Mouse (Mus musculus): ENCODE measurements around the gene Susd1.

Susd1 gene

GRCm38 (mm10) chr4:59437990-59438854 lies at the start of gene Susd1:
TSS of gene Susd1 (minus strand) at chr4:59438633.
- DNase-seq = no peak

GRCm38 (mm10) chr4:59471306-59471705 lies 32.9 kb upstream of the Susd1 start:
- DNase-seq = no peak

GRCm38 (mm10) chr4:59465449-59465848 lies 27.0 kb upstream of the Susd1 start:
- no peak for DNase-seq

GRCm38 (mm10) chr4:59464661-59465060 lies 26.2 kb upstream of the Susd1 start:
- DNase-seq = no peak

- DNase-seq = no peak
Measured at GRCm38 (mm10) chr4:59462494-59462893, 24.1 kb upstream of the Susd1 start.

GRCm38 (mm10) chr4:59461116-59461727 lies 22.8 kb upstream of the Susd1 start:
- DNase-seq = no peak

- no peak for DNase-seq
Measured at GRCm38 (mm10) chr4:59459216-59459955, 21.0 kb upstream of the Susd1 start.

GRCm38 (mm10) chr4:59457941-59458340 lies 19.5 kb upstream of the Susd1 start:
- no peak for DNase-seq

- DNase-seq = no peak
Measured at GRCm38 (mm10) chr4:59457091-59457490, 18.7 kb upstream of the Susd1 start.

GRCm38 (mm10) chr4:59455465-59455864 lies 17.0 kb upstream of the Susd1 start:
- DNase-seq = no peak

- no peak for DNase-seq
Measured at GRCm38 (mm10) chr4:59454046-59454445, 15.6 kb upstream of the Susd1 start.

- DNase-seq = no peak
Measured at GRCm38 (mm10) chr4:59452503-59452933, 14.1 kb upstream of the Susd1 start.

GRCm38 (mm10) chr4:59450906-59451305 lies 12.5 kb upstream of the Susd1 start:
- no peak for DNase-seq

- no peak for DNase-seq
Measured at GRCm38 (mm10) chr4:59450234-59450854, 11.9 kb upstream of the Susd1 start.

- DNase-seq = no peak
Measured at GRCm38 (mm10) chr4:59447296-59447695, 8.9 kb upstream of the Susd1 start.

GRCm38 (mm10) chr4:59445516-59445915 lies 7.1 kb upstream of the Susd1 start:
- DNase-seq = no peak

GRCm38 (mm10) chr4:59444994-59445393 lies 6.6 kb upstream of the Susd1 start:
- no peak for DNase-seq

- DNase-seq = no peak
Measured at GRCm38 (mm10) chr4:59444085-59444484, 5.7 kb upstream of the Susd1 start.

GRCm38 (mm10) chr4:59441265-59441664 lies 2.8 kb upstream of the Susd1 start:
- no peak for DNase-seq

GRCm38 (mm10) chr4:59439960-59440359 lies 1.5 kb upstream of the Susd1 start:
- DNase-seq = no peak

- no peak for DNase-seq
Measured at GRCm38 (mm10) chr4:59439041-59439440, 608 bp upstream of the Susd1 start.

- DNase-seq = no peak
Measured at GRCm38 (mm10) chr4:59435951-59436350, 2.5 kb downstream of the Susd1 start.

- no peak for DNase-seq
Measured at GRCm38 (mm10) chr4:59434039-59434438, 4.4 kb downstream of the Susd1 start.
